Comparison of ENCODE assay signal across 10 mouse cellular contexts in genomic region chr13:21276551-21276950, GRCm38 (mm10). TPM values are rescaled to one million over a fixed set of nuclear protein-coding genes. Genes with fewer than 3 reads are reported as not detected.
A peak's percentile ranks its signal among the peaks of the same experiment; 100 is the strongest.
DNase-seq lines count a peak whose midpoint lies in the region; ATAC-seq and TF ChIP-seq lines count a peak whose summit lies in the region.
"Had no signal": no experiment of that assay in that cellular context is flagged by ENCODE, and none has a peak within 500 bp of the region (broad histone marks: within the 10 kb centered on the region; RNA-seq: fewer than 3 reads in every experiment).

No protein-coding gene starts in this region.

- ATAC-seq in embryonic facial prominence, embryonic 13.5 days (ENCODE audit: insufficient number of reproducible peaks, insufficient read depth, low FRiP score, low TSS enrichment, low read depth): no peak
- no peak for ATAC-seq in intestine, embryonic 16.5 days
- 0 out of 2 replicates have a peak, but pooled peaks have one; percentile 7 for ATAC-seq in neural tube, embryonic 14.5 days (ENCODE audit: low read depth)

- H3K36me3 ChIP-seq in embryonic facial prominence, embryonic 13.5 days: no peaks in the 10 kb centered on the region
- H3K36me3 ChIP-seq in intestine, embryonic 16.5 days (ENCODE audit: control insufficient read depth, insufficient read depth, low read length): no peaks in the 10 kb centered on the region
- H3K36me3 ChIP-seq in neural tube, embryonic 14.5 days (ENCODE audit: control insufficient read depth, insufficient read depth, low read length): no peaks in the 10 kb centered on the region

- H3K9me3 ChIP-seq in embryonic facial prominence, embryonic 13.5 days: no peaks in the 10 kb centered on the region
- no peaks in the 10 kb centered on the region for H3K9me3 ChIP-seq in intestine, embryonic 16.5 days (ENCODE audit: control insufficient read depth, low read length)
- no peaks in the 10 kb centered on the region for H3K9me3 ChIP-seq in neural tube, embryonic 14.5 days (ENCODE audit: control insufficient read depth, low read length)

- H3K4me2 ChIP-seq in embryonic facial prominence, embryonic 13.5 days: peak overlapping the region; percentile 70
- peak overlapping the region; percentile 86 for H3K4me2 ChIP-seq in intestine, embryonic 16.5 days (ENCODE audit: low read depth, low read length)
- peak overlapping the region; percentile 61 for H3K4me2 ChIP-seq in neural tube, embryonic 14.5 days (ENCODE audit: low read depth, low read length)

- H3K4me1 ChIP-seq in embryonic facial prominence, embryonic 13.5 days: peaks cover 4% of the 10 kb centered on the region; the same call in 1 of the 2 replicates
- no peaks in the 10 kb centered on the region; the same call in 1 of the 2 replicates for H3K4me1 ChIP-seq in intestine, embryonic 16.5 days (ENCODE audit: control insufficient read depth, insufficient read depth, low read length)
- peaks cover 3% of the 10 kb centered on the region; the same call in 1 of the 2 replicates for H3K4me1 ChIP-seq in neural tube, embryonic 14.5 days (ENCODE audit: control insufficient read depth, insufficient read depth, low read length)

- DNase-seq in left cerebral cortex, adult 2 months (ENCODE audit: extremely low spot score in 1 of 2, low spot score in 2 of 2): no peak
- DNase-seq in left cerebral cortex, postnatal 25 days (ENCODE audit: low spot score in 2 of 2): no peak
- DNase-seq in B cell, adult 2 months: no peak
- DNase-seq in kidney, postnatal 25 days: no peak
- DNase-seq in thymus, adult 18-20 months: no peak

- peak overlapping the region; percentile 60 for H3K4me3 ChIP-seq in left cerebral cortex, adult 2 months
- peak overlapping the region; percentile 60 for H3K4me3 ChIP-seq in embryonic facial prominence, embryonic 13.5 days
- peak overlapping the region; percentile 66 for H3K4me3 ChIP-seq in intestine, embryonic 16.5 days (ENCODE audit: low read length)
- H3K4me3 ChIP-seq in neural tube, embryonic 14.5 days (ENCODE audit: low read depth, low read length): peak overlapping the region; percentile 59

- H3K27ac ChIP-seq in left cerebral cortex, adult 2 months: no peak overlapping the region
- H3K27ac ChIP-seq in embryonic facial prominence, embryonic 13.5 days: no peak overlapping the region
- H3K27ac ChIP-seq in intestine, embryonic 16.5 days (ENCODE audit: low read length): no peak overlapping the region
- no peak overlapping the region for H3K27ac ChIP-seq in neural tube, embryonic 14.5 days (ENCODE audit: low read depth, low read length)

- 2% methylated on average over 9 of the region's 9 CpGs for WGBS in embryonic facial prominence, embryonic 13.5 days
- WGBS in intestine, embryonic 16.5 days: under 1% methylated on average over 9 of the region's 9 CpGs
- 1% methylated on average over 9 of the region's 9 CpGs for WGBS in neural tube, embryonic 14.5 days

- intact Hi-C loops in left cerebral cortex, adult 2 months (cut with DNase I): loop anchor here (2.0 to 10.0 kb wide), 5 partner anchors 50 to 608 kb away; partner anchors contain the start of gene Zkscan3
- intact Hi-C loops in left cerebral cortex, postnatal 25 days (cut with DNase I): loop anchor here (2.0 to 5.0 kb wide), 2 partner anchors 50 to 436 kb away; no protein-coding TSS in a partner anchor

- H3K27me3 ChIP-seq in embryonic facial prominence, embryonic 13.5 days: peaks cover 7% of the 10 kb centered on the region
- no peaks in the 10 kb centered on the region for H3K27me3 ChIP-seq in intestine, embryonic 16.5 days (replicated peaks; ENCODE audit: control insufficient read depth, insufficient read depth, low read length)
- peaks cover 3% of the 10 kb centered on the region; the same call in 1 of the 2 replicates for H3K27me3 ChIP-seq in neural tube, embryonic 14.5 days (ENCODE audit: control insufficient read depth, insufficient read depth, low read length)

- H3K9ac ChIP-seq in embryonic facial prominence, embryonic 13.5 days: peak overlapping the region; percentile 75
- H3K9ac ChIP-seq in intestine, embryonic 16.5 days (ENCODE audit: low read depth, low read length): peak overlapping the region; percentile 54
- peak overlapping the region; percentile 52; the same call in 1 of the 2 replicates for H3K9ac ChIP-seq in neural tube, embryonic 14.5 days (replicated peaks; ENCODE audit: low read depth, low read length)

- no peak for TF ChIP-seq CTCF in left cerebral cortex, adult 2 months (IDR thresholded peaks at IDR 0.05)

RNA-seq across cellular contexts. Expression of gene Gpx5, which starts 16.0 kb away (rescaled TPM):
- not detected for total RNA-seq in left cerebral cortex, adult 2 months (2021)
- not detected for total RNA-seq in left cerebral cortex, postnatal 25 days (2021)
- polyA plus RNA-seq in embryonic facial prominence, embryonic 13.5 days (2015; fragmentation: Nextera tagmentation; extraction: Ambion mirVana): not detected in 2 replicates
- not detected in 2 replicates for polyA plus RNA-seq in intestine, embryonic 16.5 days (2015; fragmentation: Nextera tagmentation; extraction: Ambion mirVana)
- not detected in 2 replicates for polyA plus RNA-seq in neural tube, embryonic 14.5 days (2014; fragmentation: Nextera tagmentation; extraction: Ambion mirVana)
- total RNA-seq: monocyte, adult 5-6 weeks had no signal

RNA-seq across cellular contexts. Expression of gene Gpx6, which starts 35.4 kb away (rescaled TPM):
- total RNA-seq in left cerebral cortex, adult 2 months (2021): not detected
- total RNA-seq in left cerebral cortex, postnatal 25 days (2021): not detected
- 0.38 and 0.39 TPM in 2 replicates for polyA plus RNA-seq in embryonic facial prominence, embryonic 13.5 days (2015; fragmentation: Nextera tagmentation; extraction: Ambion mirVana)
- not detected in 2 replicates for polyA plus RNA-seq in intestine, embryonic 16.5 days (2015; fragmentation: Nextera tagmentation; extraction: Ambion mirVana)
- polyA plus RNA-seq in neural tube, embryonic 14.5 days (2014; fragmentation: Nextera tagmentation; extraction: Ambion mirVana): 0.35 TPM in 1 of 2 replicates, not detected in the other
- total RNA-seq: monocyte, adult 5-6 weeks had no signal
- polyA plus RNA-seq: brain, embryonic 14.5 days had no signal
